Mouse (Mus musculus): ENCODE results near the gene Fbxo45.
"Not testable (repeated sequence)": the region's sequence is repeated elsewhere in the genome, so short reads cannot be mapped to it uniquely, and the experiment has no call there.

The Fbxo45 gene

GRCm38 (mm10) chr16:32246952-32247370, at the start of gene Fbxo45, which contains the start of gene Wdr53:
Gene Fbxo45 (minus strand): TSS chr16:32247158.
Gene Wdr53 (plus strand): TSS chr16:32247227.
- peak; percentile 94 for DNase-seq (ENCODE audit: low read depth, low spot score)

DNA sequence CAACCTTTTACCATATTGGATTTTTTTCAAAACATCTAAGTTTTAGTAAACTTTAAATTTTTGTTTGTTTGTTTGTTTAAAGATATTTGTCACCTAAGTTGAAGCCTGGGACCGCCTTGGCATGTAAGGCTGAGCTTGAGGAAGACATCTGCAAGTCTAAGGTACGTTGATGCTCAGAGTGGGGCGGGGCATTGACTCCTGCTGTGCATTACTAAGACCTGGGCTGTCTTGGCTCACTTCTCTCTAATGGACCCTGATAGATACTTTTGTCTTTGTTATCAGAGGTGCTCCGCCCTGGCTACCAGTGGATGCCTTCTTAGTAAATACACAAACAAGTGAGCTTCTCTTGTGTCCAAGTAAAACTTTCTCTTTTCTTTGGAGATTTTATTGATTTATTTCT, 44.9 kb upstream of the Fbxo45 start:
- no peak for DNase-seq (ENCODE audit: low read depth, low spot score)

DNA sequence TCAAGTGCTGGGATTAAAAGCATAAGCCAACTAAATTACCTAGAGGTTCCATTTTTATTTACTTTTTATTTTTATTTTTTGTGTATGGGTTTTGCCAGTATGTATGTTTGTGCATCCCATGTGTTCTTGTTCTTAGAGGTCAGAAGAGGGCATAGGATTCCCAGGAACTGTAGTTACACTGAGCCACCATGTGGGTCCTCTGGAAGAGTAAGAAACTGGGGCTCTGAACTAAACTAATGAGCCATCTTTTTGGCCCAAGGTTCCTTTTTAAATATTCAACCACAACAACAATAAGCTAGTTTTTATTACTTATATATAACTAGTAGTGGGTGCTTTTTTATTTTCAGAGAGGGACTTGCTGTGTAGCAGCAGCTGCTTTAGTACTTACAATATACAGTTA, 35.6 kb upstream of the Fbxo45 start:
- DNase-seq (ENCODE audit: low read depth, low spot score), result no peak

- DNase-seq (ENCODE audit: low read depth, low spot score), result no peak
Measured at GRCm38 (mm10) chr16:32280211-32280610, 33.3 kb upstream of the Fbxo45 start.

- DNase-seq (ENCODE audit: low read depth, low spot score), result no peak
Measured at GRCm38 (mm10) chr16:32278396-32278795, 31.4 kb upstream of the Fbxo45 start.

DNA sequence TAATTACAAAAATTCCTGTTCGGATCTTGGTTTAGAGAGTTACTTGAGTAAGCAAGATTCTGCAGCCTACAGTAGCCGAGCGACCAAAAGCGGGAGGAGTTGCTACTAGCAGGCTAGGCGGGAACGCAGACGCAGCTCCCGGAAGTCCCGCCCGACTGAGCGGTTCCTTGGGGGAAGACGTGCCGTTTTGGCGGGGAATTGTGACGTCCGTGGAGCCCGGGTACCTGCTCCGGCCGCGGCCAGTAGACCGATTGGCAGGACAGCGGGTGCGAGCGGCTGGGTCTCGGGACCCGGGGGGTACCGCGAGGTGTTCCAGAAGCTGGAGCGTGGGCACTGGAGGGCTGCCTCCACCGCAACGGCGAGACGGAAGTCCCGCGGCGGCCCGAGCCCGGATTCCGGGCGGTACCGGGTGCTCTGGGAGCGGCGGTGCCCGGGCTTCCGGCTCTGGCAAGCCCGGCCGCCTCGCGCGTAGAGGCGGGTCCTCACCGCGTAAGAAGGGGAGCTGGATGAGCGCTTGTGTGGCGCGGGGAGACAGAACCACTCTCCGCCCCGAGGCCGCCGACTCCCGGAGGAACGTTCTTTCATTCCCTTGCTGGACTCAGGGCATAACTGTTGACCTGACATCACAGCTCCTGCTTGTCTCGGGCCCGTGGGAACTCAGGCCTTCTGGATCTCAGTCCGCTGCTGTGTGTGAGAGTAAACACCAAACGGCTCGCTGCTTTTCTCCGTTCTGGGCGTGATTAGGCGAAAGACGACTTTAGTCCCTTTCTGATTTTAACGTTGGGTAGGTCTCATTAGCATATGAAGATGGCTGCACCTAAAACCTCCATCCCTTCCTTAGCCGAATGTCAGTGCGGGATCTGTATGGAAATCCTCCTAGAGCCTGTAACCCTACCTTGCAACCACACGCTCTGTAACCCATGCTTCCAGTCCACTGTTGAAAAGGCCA, 30.6 kb upstream of the Fbxo45 start, which contains the start of gene Rnf168:
Gene Rnf168, plus strand, starts transcription at position 152 of the 949 bp plus-strand sequence.
- DNase-seq (ENCODE audit: low read depth, low spot score), result peak; percentile 83

DNA sequence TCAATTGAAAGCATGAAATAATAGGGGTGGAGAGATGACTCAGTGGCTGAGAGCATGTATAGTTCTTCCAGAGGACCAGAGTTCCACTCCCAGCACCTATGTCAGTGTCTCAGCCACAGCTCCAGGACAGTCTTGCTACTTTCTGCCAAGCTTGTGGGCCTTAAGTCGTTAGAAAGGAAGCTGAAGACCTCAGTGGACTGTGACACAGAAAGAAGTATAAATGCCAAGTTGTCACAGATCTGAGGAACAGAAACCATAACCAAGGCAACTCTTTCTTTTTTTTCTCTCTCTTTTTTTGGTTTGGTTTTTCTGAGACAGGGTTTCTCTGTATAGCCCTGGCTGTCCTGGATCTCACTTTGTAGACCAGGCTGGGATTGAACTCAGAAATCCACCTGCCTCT, 28.9 kb upstream of the Fbxo45 start:
- no peak for DNase-seq (ENCODE audit: low read depth, low spot score)

GRCm38 (mm10) chr16:32275041-32275440, 28.1 kb upstream of the Fbxo45 start:
- DNase-seq (ENCODE audit: low read depth, low spot score), result no peak

- peak; percentile 7 for DNase-seq (ENCODE audit: low read depth, low spot score)
Measured at GRCm38 (mm10) chr16:32273338-32273737, 26.4 kb upstream of the Fbxo45 start.

DNA sequence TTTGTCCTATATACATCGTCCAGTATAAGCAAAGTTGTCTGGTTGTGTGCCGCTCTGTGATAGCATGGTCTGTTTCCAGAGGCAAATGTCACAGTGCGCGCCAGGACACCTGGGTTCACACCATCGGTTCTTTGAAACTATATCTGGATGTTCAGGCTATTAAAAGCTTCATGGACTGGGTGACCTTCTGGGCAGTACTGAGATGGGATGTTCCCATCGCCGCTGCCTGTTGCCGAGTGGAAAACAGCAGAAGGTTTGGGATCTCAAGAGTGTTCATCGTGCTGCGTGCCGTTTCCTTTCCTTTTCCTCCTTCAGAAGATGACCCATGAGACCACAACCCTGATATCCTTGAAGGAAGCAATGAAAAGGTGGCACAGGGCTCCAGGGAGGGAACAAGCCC, 24.3 kb upstream of the Fbxo45 start, which contains the start of gene Smco1:
Gene Smco1, plus strand, starts transcription at position 178 of the 400 bp plus-strand sequence.
- DNase-seq (ENCODE audit: low read depth, low spot score), result no peak

- not testable (repeated sequence) for DNase-seq (ENCODE audit: low read depth, low spot score)
Measured at GRCm38 (mm10) chr16:32264225-32264624, 17.3 kb upstream of the Fbxo45 start.

DNA sequence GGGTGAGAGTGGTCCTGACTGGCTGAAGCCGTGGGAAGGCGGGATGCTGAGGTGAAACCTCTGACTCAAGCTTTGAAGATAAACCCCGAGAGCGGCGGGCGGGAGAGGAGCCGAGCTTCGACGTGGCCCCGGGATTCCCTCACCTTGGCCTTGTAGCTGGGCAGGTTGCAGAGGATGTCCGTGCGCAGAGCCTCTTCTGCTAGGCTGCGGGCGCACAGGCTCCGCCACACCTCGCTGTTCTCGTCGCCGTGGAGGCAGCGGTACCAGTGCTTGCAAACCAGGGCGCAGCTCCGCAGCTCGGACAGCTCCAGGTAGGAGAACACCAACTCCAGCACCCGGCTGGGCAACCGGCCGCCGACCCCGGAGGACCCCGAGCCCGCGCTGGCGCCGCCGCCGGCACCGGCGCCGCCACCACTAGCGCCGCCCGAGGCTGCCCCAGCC, 587 bp downstream of the Fbxo45 start:
- peak; percentile 45 for DNase-seq (ENCODE audit: low read depth, low spot score)

DNA sequence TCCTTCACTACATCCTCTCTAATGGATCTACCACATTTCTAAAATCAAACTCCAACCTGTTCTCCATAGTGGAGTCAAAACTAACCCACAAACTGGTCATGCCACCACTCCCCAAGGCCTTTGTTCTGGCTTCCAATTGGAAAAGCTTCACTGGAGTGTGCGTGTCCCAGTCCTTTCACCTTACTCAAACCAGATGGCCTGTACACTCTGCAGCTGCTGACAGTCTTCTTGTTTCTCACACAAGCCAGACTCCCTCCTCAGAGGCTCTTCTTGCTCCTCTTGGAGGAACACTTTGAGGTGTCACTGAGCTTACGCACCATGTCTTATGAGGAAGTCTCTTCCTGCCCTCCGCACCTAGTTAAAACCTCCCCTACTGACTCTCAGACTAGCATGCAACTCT, 3.1 kb downstream of the Fbxo45 start:
- no peak for DNase-seq (ENCODE audit: low read depth, low spot score)

DNA sequence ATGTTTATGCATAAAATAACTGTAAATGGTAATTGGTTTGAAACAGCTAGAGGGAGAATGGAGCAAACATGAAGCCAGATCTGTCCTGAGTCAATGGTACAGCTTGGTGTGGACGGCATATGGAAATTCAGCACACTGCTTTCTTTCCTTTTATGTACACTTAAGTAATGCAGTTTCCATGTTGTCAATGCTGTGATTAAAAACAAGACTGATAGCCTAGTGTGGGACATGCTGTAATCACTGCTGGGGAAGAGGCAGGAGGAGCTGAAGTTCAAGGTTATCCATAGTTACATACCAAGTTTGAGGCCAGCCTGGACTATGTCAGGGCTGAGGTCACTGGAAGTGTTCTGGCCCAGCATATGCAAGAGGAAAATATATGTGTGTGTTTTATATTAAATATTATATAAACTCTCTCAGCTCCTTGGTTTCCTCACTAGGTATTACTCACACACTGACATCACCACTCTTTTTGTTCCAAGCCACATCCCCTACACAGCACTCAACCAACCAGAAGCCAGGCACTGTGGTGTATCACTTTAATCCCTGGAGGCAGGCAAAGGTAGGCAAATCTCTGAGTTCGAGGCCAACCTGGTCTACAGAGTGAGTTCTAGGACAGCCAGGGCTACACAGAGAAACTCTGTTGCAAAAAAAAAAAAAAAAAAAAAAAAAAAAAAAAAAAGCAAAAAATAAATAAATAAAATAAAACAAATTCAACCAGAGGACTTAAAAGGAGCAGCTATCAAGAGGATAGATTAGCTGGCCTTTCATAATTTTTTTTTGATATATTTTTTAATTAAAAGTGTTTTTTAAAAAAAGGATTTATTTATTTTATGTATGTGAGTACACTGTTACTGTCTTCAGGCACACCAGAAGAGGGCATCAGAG, 7.3 kb downstream of the Fbxo45 start:
- DNase-seq (ENCODE audit: low read depth, low spot score), result no peak

DNA sequence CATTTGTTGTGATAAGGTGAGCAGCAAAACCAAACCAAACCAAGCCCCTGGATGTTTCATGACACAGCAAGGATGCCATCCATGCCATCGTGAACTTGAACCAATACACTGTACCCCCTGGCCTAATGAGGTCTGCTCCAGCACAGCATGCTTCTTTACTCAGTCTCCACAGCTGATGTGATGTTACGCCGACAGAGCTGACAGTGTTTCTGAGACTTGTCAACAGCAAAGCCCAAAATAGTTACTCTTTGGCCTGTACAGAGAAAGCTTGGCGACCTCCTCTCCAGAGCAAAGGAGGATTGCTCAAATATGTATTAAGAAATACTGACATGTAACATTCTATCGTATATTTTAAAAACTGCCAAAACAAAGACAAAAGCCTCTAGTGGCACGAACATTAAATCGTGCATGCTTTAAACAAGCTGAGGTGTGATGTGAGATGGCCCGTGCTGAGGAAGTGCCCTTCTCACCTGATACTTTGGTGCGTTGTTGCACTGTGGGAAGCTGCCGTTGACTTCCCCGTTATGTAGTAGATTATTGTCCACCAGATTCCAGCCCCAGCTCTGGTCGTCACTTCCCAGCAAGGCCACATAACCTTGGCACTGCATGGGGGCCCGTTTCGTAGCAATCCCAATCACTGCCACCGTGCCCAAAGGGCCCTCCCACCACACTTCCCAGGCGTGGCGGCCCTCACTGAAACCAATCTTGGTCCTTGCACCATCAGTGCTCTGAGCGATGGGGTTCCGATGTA, 8.9 kb downstream of the Fbxo45 start:
- DNase-seq (ENCODE audit: low read depth, low spot score), result no peak

DNA sequence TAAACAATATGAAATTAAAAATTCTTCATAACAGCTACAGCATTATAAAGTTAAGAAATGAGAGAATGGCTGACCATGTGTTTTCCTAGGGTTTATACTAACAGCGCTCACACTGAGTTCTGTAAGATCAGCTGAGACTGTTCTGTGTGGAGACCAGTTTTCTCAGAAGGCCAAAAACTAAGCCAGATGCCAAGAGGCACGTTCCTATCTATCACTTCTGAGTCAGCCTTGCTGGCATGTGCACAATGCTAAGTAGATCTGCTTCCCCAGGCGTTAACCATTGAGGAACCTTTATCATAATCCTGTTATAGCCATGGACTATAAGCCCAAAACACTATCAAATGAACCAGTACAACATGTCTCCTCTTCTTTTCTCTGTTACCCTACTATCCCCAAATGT, 14.9 kb downstream of the Fbxo45 start:
- not testable (repeated sequence) for DNase-seq (ENCODE audit: low read depth, low spot score)

- no peak for DNase-seq (ENCODE audit: low read depth, low spot score)
Measured at GRCm38 (mm10) chr16:32222399-32222798, 24.6 kb downstream of the Fbxo45 start.

DNA sequence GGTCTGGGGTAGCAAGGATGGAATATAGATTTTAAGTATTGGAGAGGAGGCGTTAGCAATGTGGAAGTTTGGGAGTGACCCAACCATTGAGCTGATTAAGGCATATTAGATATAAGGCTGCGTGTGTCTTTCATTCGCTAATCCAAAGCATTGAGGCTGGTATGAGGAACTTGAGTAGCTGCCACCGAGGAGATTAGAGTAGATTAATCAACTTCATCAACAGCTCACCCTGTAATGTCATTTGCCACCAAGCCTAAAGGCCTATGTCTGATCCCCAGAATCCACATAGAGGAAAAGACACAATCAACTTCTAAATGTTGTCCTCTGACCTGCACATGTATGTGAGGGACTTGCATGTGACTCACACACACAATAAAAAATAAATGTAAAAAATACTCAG, 25.2 kb downstream of the Fbxo45 start:
- no peak for DNase-seq (ENCODE audit: low read depth, low spot score)

- no peak for DNase-seq (ENCODE audit: low read depth, low spot score)
Measured at GRCm38 (mm10) chr16:32214804-32215576, 32.0 kb downstream of the Fbxo45 start.

GRCm38 (mm10) chr16:32214156-32214555, 32.8 kb downstream of the Fbxo45 start:
- no peak for DNase-seq (ENCODE audit: low read depth, low spot score)
